In the genomic region with DNA sequence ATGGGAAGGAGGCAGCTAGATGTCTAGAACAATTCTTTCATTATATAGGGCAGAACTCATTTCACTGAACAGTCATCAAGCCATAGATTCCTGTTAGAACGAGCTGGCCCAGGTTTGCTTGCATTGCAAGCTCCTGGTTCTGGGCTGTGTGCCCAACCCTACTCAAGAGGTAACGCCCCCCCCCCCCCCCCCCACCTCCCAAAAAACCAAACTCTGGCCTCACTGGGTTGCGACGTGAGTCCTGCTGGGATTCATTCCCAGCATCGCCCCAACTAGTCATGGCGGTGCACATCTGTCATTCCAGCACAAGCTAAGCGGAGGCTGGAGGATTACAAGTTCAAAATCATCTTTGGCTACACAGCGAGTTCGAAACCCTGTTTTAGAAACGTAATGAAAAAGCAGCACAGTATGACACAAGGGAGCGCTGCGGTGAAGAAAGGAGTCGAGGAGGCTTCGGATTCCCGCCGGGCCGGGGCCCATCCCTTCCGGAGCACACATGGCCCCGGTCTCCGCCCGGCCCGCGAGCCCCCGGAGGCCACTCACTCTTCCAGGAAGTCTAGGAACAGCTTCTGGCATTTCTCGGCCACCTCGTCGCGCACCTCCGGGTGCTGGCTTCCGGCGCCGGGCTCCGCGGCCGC, we compare ENCODE assay signal across 8 mouse cellular contexts. TPM values are rescaled to one million over a fixed set of nuclear protein-coding genes. Genes with fewer than 3 reads are reported as not detected.
DNase-seq lines count a peak whose midpoint lies in the region; ATAC-seq lines count a peak whose summit lies in the region.

No protein-coding gene starts in this region.

- H3K36me3 ChIP-seq in forebrain, embryonic 14.5 days (ENCODE audit: control insufficient read depth, insufficient read depth, low read length): peaks cover 31% of the 10 kb centered on the region
- H3K36me3 ChIP-seq in neural tube, embryonic 12.5 days: peaks cover 31% of the 10 kb centered on the region

- WGBS in forebrain, embryonic 14.5 days: under 1% methylated on average over 35 of the region's 35 CpGs
- WGBS in neural tube, embryonic 12.5 days: under 1% methylated on average over 35 of the region's 35 CpGs

- peak; percentile 56 for ATAC-seq in cerebellum, adult (ENCODE audit: insufficient number of reproducible peaks, low FRiP score, low TSS enrichment)
- ATAC-seq in forebrain, embryonic 14.5 days: peak; percentile 77
- peak; percentile 74 for ATAC-seq in neural tube, embryonic 12.5 days (ENCODE audit: low FRiP score, low read depth)

- no peaks in the 10 kb centered on the region for H3K27me3 ChIP-seq in forebrain, embryonic 14.5 days (replicated peaks; ENCODE audit: control insufficient read depth, insufficient read depth, low read length)
- H3K27me3 ChIP-seq in neural tube, embryonic 12.5 days (replicated peaks): no peaks in the 10 kb centered on the region

- peak overlapping the region; percentile 73 for H3K9ac ChIP-seq in forebrain, embryonic 14.5 days (ENCODE audit: low read length)
- H3K9ac ChIP-seq in neural tube, embryonic 12.5 days: peak overlapping the region; percentile 69

- no peak for DNase-seq in cerebellum, postnatal 36 days
- DNase-seq in right cerebral cortex, postnatal 10 days (ENCODE audit: low spot score in 2 of 2): peak; percentile 25 to 32
- DNase-seq in right cerebral cortex, postnatal 14 days: no peak
- peak; percentile 67 for DNase-seq in forebrain, embryonic 14.5 days (ENCODE audit: low spot score)
- DNase-seq in liver: peak; percentile 63
- DNase-seq in right cerebral cortex, postnatal 36 days (ENCODE audit: low spot score in 2 of 2): no peak

- peak overlapping the region; percentile 59 for H3K4me2 ChIP-seq in forebrain, embryonic 14.5 days (ENCODE audit: low read length)
- peak overlapping the region; percentile 73 for H3K4me2 ChIP-seq in neural tube, embryonic 12.5 days (replicated peaks)

- peak overlapping the region; percentile 74 for H3K4me3 ChIP-seq in forebrain, embryonic 14.5 days (ENCODE audit: low read depth, low read length)
- H3K4me3 ChIP-seq in neural tube, embryonic 12.5 days: peak overlapping the region; percentile 82

- peak overlapping the region; percentile 84 for H3K27ac ChIP-seq in forebrain, embryonic 14.5 days (ENCODE audit: low read depth, low read length)
- H3K27ac ChIP-seq in neural tube, embryonic 12.5 days: no peak overlapping the region

- peaks cover 6% of the 10 kb centered on the region; the same call in 1 of the 2 replicates for H3K4me1 ChIP-seq in forebrain, embryonic 14.5 days (ENCODE audit: control insufficient read depth, insufficient read depth, low read length)
- H3K4me1 ChIP-seq in neural tube, embryonic 12.5 days: peaks cover 22% of the 10 kb centered on the region

- H3K9me3 ChIP-seq in forebrain, embryonic 14.5 days (replicated peaks; ENCODE audit: control insufficient read depth, low read length): no peaks in the 10 kb centered on the region
- no peaks in the 10 kb centered on the region for H3K9me3 ChIP-seq in neural tube, embryonic 12.5 days

RNA-seq across cellular contexts. Expression of a gene that starts 0.4 kb away (rescaled TPM):
- polyA plus RNA-seq in forebrain, embryonic 14.5 days (2014; fragmentation: Nextera tagmentation; extraction: Ambion mirVana): 121 and 131 TPM in 2 replicates
- 165 and 173 TPM in 2 replicates for polyA plus RNA-seq in neural tube, embryonic 12.5 days (2016; fragmentation: Nextera tagmentation; extraction: Ambion mirVana)

RNA-seq across cellular contexts. Expression of a gene that starts 30.9 kb away (rescaled TPM):
- polyA plus RNA-seq in forebrain, embryonic 14.5 days (2014; fragmentation: Nextera tagmentation; extraction: Ambion mirVana): 0.05 and 0.12 TPM in 2 replicates
- polyA plus RNA-seq in neural tube, embryonic 12.5 days (2016; fragmentation: Nextera tagmentation; extraction: Ambion mirVana): 0.04 and 0.08 TPM in 2 replicates

RNA-seq across cellular contexts. Expression of a gene that starts 58.1 kb away (rescaled TPM):
- polyA plus RNA-seq in forebrain, embryonic 14.5 days (2014; fragmentation: Nextera tagmentation; extraction: Ambion mirVana): 105 and 111 TPM in 2 replicates
- 179 and 185 TPM in 2 replicates for polyA plus RNA-seq in neural tube, embryonic 12.5 days (2016; fragmentation: Nextera tagmentation; extraction: Ambion mirVana)

Comparison
In these comparisons a context has a peak if more than half of its experiments do, and no peak if none do; other contexts are left out.
1. DNase-seq: peak in right cerebral cortex, postnatal 10 days (2 of 2), forebrain, embryonic 14.5 days (single experiment) and liver (single experiment); none in cerebellum, postnatal 36 days (0 of 2), right cerebral cortex, postnatal 14 days (single experiment) and right cerebral cortex, postnatal 36 days (0 of 2).
2. Peak in every context shown above with its lines, with median percentiles within 50 percentile points of each other: ATAC-seq.